Mouse (Mus musculus) cortical plate, adult 2 months (tissue): ENCODE measurements around the gene Herc3. TPM values are rescaled to one million over a fixed set of nuclear protein-coding genes. Genes with fewer than 3 reads are reported as not detected.
A peak's percentile ranks its signal among the peaks of the same experiment; 100 is the strongest.
"Not testable (repeated sequence)": the region's sequence is repeated elsewhere in the genome, so short reads cannot be mapped to it uniquely, and the experiment has no call there.

ENCODE experiments used
- H3K27ac ChIP-seq: fragments of 200-500 bp; 2 replicates; pipeline ENCODE4 v1.5.1; 2012; ENCODE audit warnings: low read length, control low read depth, inconsistent platforms; ENCODE audit not compliant: insufficient read depth
- H3K4me1 ChIP-seq: fragments of 200-500 bp; 2 replicates; pipeline ENCODE4 v1.6.1; 2011; ENCODE audit warnings: low read length; ENCODE audit not compliant: control insufficient read depth, insufficient read depth
- H3K4me3 ChIP-seq: fragments of 200-500 bp; 2 replicates; pipeline ENCODE4 v1.5.1; 2011; ENCODE audit warnings: mild to moderate bottlenecking, low read length, control low read depth; ENCODE audit not compliant: insufficient read depth
- CTCF ChIP-seq: fragments of 200-500 bp; IDR thresholded peaks from 2 replicates; pipeline ENCODE4 v1.5.1; 2011; ENCODE audit warnings: mild to moderate bottlenecking, control low read depth, low read length; ENCODE audit not compliant: insufficient read depth; ENCODE audit errors: extremely low read depth
- POLR2A ChIP-seq: fragments of 200-500 bp; IDR thresholded peaks from 2 replicates; pipeline ENCODE4 v1.6.1; 2011; ENCODE audit warnings: mild to moderate bottlenecking, low read length, control low read depth; ENCODE audit not compliant: insufficient read depth; ENCODE audit errors: extremely low read depth
- polyA plus RNA-seq: library from polyadenylated mRNA; depleted of rRNA; stranded (reverse); fragments of >200 nt; gene quantifications from 2 replicates; pipeline ENCODE4 v1.2.3, GENCODE M21; 2012

Herc3 gene
- polyA plus RNA-seq, 1 experiment = 142 TPM

DNA sequence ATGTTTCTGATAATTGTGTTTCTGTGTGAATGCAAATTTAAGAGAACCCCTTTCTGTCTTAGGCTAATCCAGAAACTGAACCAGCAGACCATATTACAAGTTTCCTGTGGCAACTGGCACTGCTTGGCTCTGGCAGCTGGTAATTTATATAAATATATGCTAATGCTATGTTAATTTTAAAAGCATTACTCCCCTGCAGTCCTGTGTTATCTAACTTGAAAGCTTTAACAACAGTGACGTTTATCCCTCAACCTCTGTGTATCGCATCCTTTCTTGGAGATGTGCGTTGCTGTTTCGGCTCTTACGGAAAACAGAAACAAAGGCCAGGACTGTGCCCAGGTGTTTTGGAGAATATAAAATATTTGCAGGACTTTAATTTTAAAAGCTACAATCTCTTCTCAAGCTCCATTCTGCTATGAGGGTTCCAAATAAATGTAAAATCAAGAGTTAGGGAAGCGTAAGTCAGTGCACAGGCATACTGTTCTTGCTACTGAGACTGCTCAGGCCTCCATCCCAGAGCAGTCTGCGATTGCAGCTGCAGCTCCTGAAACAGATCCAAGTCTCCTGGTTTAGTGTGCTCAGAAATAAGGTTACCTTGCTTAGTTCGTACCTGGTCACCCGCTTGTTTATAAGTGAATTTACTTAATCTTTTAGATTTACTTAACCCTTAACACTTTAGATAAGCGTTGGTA lies 24.6 kb downstream of the Herc3 start:
- Histone ChIP-seq H3K27ac (no peak overlapping the region), H3K4me1 (no peaks in the 10 kb centered on the region; the same call in 1 of the 2 replicates), H3K4me3 (no peak overlapping the region)
- no peak for TF ChIP-seq POLR2A
- TF ChIP-seq CTCF = no peak

DNA sequence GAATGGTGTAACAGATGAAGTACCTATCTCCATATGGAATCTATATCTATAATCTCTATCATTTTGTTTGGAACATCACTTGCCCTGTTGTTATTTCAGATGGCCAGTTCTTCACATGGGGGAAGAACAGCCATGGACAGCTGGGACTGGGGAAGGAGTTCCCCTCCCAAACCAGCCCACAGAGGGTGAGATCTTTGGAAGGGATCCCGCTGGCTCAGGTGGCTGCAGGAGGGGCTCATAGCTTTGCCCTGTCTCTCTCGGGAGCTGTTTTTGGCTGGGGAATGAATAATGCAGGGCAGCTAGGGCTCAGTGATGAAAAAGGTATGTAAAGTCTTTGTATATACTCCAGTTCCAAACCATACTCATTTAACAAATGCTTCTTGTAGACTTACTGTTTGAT lies 25.2 kb downstream of the Herc3 start:
- Histone ChIP-seq H3K4me3 (no peak overlapping the region), H3K4me1 (no peaks in the 10 kb centered on the region; the same call in 1 of the 2 replicates), H3K27ac (no peak overlapping the region)
- TF ChIP-seq CTCF (no peak), POLR2A (no peak)

GRCm38 (mm10) chr6:58859517-58859916 lies 28.3 kb downstream of the Herc3 start:
- TF ChIP-seq POLR2A = no peak
- no peak for TF ChIP-seq CTCF
- Histone ChIP-seq H3K4me1 (no peaks in the 10 kb centered on the region; the same call in 1 of the 2 replicates), H3K4me3 (no peak overlapping the region), H3K27ac (no peak overlapping the region)

- Histone ChIP-seq H3K27ac (no peak overlapping the region), H3K4me3 (no peak overlapping the region), H3K4me1 (peaks cover under 1% of the 10 kb centered on the region; the same call in 1 of the 2 replicates)
- TF ChIP-seq CTCF = no peak
- no peak for TF ChIP-seq POLR2A
These were observed 31.3 kb downstream of the Herc3 start for GRCm38 (mm10) chr6:58862446-58862993.

DNA sequence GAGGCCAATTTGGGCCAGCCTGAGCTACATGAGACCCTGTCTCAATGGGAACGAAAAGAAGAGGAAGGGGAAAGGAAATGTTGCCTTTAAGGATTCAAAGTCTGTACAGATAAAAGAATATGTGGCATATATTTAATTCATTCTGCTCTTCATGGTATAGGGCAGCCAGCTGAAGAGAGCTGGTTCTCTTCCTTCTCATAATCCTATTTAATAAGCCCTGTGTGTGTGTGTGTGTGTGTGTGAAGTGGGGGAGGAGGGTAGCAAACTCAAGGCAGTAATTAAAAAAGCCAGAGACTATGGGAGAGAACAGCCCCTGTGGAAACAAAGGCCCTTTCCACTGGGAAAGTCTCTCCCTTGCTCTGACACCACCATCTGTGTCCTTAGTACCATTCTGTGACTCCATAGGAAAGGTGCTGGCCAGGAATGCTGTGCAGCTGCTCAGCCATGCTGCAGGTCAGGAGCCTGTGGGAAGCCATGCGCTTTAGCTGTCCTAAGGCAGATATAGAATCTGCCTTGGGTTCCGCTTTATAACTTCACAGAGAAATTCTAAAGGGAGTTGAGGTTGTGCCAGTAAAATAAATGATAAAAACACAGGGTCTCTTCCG lies 32.5 kb downstream of the Herc3 start:
- no peak overlapping the region for H3K4me3 ChIP-seq
- H3K4me1 ChIP-seq = peaks cover 4% of the 10 kb centered on the region; the same call in 1 of the 2 replicates
- no peak overlapping the region for H3K27ac ChIP-seq
- no peak for TF ChIP-seq CTCF

GRCm38 (mm10) chr6:58867858-58868257 lies 36.6 kb downstream of the Herc3 start:
- peak overlapping the region; percentile 53; the same call in 1 of the 2 replicates for H3K27ac ChIP-seq
- not testable (repeated sequence) for H3K4me3 ChIP-seq, H3K4me1 ChIP-seq

DNA sequence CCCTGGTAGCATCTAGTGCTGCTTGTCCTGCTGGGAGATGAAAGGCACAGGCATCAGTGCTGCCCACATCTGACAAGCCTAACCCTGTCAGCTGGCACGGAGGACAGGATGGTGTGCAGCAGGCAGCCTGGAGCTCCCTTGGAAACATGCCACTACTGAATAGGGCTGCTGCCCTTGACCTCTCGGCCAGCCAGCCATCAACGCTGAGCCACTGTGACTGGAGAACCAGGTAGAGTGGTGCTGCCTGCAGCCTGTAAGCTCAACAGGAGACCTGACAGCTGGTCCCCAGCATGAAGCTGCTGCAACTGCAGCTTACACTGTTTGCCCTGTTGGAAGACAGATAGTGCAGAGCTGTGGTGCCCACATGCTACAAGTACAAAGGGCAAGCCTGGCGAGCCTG lies 48.3 kb downstream of the Herc3 start:
- Histone ChIP-seq H3K4me3 (no peak overlapping the region), H3K4me1 (no peaks in the 10 kb centered on the region), H3K27ac (no peak overlapping the region)
- TF ChIP-seq CTCF = no peak
- no peak for TF ChIP-seq POLR2A

DNA sequence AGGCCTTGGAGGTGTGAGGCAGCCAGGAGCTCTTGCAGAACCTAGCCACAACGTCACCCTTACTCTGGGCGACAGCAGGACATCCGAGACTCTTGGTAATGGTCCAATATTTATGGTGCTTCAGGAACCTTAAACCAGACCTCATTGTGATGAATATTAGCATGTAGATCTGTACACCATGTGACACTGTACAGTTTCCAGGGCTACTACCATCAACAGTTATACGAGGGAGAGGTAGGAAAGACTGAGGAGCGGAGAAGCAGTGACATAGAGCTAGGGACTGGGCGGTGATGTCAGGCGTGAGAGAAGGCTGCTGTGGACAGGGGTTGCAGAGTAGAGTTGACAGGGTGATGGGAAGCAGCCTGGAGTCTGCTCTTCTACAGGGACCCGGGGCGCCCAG lies 48.7 kb downstream of the Herc3 start:
- Histone ChIP-seq H3K4me3 (no peak overlapping the region), H3K27ac (no peak overlapping the region), H3K4me1 (no peaks in the 10 kb centered on the region)
- no peak for TF ChIP-seq CTCF
- no peak for TF ChIP-seq POLR2A

DNA sequence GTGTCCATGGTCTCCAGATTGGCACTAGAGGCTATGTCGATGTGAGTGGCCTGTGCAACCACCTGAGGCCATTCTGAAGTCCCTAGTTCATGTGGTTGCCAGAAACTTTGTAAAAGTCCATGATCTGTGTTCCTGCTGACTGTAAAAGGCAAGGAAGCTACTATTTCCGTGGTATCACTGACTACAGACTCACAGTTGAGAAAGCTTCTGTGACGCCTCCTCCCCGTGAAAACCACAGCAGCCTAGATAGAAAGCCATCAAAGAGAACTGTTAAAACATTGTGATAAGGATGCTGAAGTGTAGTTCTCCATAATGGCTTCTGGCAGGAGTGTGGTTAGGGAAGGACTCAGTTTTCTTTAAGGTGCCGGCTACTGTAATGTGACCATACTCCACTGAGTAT lies 49.6 kb downstream of the Herc3 start:
- Histone ChIP-seq H3K27ac (no peak overlapping the region), H3K4me3 (no peak overlapping the region), H3K4me1 (no peaks in the 10 kb centered on the region)
- no peak for TF ChIP-seq CTCF

- no peak for TF ChIP-seq POLR2A
- no peak for TF ChIP-seq CTCF
- H3K27ac ChIP-seq = no peak overlapping the region
- no peaks in the 10 kb centered on the region for H3K4me1 ChIP-seq
- no peak overlapping the region for H3K4me3 ChIP-seq
These were observed 50.1 kb downstream of the Herc3 start for GRCm38 (mm10) chr6:58881363-58881762.

- no peaks in the 10 kb centered on the region for H3K4me1 ChIP-seq
- TF ChIP-seq POLR2A (no peak), CTCF (no peak)
- no peak overlapping the region for H3K27ac ChIP-seq
- no peak overlapping the region for H3K4me3 ChIP-seq
These were observed 51.0 kb downstream of the Herc3 start for GRCm38 (mm10) chr6:58882271-58882670.
